Mouse (Mus musculus) gastrocnemius, postnatal 4 days (tissue): Measurements from ENCODE around the gene Gm10491. TPM values are rescaled to one million over a fixed set of nuclear protein-coding genes. Genes with fewer than 3 reads are reported as not detected.

Experiments used
- DNase-seq, 2 experiments: peaks; one replicate each; pipeline ENCODE4 v3.0.0; 2021 to 2022; ENCODE audit warnings: low spot score in 2 of 2, mixed read lengths in 2 of 2
- total RNA-seq, 2 experiments: library from RNA; stranded (reverse); gene quantifications; 2 replicates each; pipeline ENCODE4 v1.2.3; 2021

Gene Gm10491
- total RNA-seq, 2 experiments from 2014 or later, result not detected

DNA sequence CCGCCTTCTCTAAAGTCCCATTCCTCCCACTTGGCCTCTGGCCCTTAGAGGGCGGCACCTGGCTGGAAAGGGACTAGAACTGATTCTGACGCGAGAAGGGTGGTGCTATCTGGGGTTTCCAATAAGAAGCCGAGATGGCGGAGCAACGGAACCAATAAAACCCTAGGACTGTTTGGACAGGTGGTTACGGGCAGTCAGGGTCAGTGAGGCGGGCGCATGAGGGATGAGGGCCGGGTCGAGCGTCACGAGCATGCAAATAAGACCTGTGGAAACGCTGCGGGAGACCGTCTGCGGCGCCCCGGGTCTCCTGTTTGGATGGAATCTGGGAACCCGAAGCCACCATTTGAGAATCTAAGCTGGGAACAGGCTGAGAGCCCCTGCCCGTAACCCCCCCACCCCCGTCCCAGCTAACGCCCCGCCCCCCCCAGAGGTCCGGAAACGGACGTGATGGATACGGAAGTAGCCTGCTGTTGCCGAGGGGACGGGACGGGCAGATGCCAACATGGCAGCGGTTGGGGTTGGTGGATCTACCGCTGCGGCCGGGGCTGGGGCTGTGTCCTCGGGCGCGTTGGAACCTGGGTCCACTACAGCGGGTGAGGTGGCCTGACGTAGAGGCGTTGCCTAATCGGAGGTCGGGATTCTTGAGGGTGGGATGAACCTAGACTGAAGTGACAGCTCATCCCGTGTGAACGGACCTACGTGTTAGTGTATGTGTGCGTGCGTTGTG lies 23.6 kb downstream of the Gm10491 start, which contains the start of gene Slc35a2:
Gene Slc35a2 (plus strand): TSS at position 188 of the 727 bp plus-strand sequence.
- peak; percentile 49 to 80 for DNase-seq

DNA sequence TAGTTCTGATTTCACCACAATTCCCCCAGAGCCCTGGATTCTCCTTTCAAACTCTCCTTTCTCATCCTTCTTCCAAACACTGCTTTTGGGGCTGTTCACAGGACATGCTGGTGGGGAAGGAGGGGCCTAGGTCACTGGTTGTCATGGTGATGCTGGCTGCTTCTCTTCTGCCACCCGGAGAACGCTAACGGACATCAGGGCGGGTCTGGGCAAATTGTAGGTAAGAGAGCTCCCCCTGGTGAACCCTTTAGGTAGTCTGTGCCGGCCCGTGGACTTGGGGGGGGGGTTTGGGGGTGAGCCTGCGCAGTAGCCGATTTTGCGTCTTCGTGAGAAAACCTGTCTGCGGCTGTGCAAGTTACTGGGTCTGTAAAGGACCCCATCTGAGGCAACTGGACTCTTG lies 27.8 kb downstream of the Gm10491 start:
- DNase-seq, result peak in 1 of 2 experiments; percentile 25

DNA sequence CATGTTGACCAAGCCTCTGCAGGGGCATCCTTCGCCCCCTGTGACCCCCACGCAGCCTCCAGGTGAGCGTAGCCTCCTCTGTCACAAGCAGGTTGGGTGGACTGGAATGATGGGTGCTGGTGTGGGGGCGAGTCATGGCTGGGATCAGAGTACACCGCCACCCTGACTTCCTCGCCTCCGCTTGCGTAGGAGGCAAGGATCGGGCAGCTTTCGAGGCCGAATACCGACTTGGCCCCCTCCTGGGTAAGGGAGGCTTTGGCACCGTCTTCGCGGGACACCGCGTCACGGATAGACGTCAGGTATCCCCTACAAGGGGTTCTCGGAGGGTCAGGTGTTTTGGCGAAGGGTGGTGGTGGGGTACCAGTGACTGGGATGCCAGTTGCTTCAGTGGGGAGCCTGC lies 29.1 kb downstream of the Gm10491 start:
- no peak for DNase-seq

DNA sequence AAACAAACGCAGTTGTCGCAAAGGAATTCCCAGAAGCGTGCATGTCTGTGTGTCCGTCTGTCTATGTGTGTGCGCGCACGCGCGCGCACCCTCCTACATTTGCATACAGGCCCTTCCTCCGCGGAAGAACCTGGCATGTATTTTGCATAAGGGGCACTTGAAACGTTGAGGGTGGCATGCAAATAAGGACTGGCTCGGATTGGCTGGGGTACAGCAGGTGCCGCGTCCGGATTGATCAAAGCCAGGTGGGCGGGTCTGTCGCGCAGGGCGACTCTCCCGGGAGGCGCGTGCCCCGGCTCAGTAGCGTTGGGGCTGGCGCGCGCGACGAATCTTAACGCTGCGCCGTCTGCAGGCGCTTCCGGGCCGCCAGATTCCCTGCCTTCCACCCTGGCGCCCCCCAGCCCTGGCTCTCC lies 29.6 kb downstream of the Gm10491 start, which contains the start of gene Pim2:
Gene Pim2 (plus strand): TSS at position 256 of the 413 bp plus-strand sequence.
- peak in 1 of 2 experiments; percentile 43 for DNase-seq

DNA sequence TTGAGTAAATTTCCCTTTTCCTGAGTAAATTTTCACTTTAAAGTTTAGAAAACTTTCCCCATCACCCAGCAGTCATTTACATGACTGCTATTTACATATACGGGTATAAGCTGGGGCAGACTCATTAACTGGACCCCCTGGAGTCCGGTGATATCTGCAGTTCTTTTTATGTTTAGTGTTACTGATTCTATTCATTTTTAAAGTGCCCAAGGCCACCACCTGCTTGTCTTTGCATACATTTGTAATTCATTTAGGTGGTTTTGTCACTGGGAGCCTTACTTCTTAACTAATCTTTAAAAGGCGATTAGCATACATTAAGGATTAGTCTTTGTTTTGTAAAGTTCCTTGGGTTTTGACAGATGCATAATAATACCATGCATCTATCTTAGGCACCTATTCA lies 37.8 kb downstream of the Gm10491 start:
- no peak for DNase-seq

DNA sequence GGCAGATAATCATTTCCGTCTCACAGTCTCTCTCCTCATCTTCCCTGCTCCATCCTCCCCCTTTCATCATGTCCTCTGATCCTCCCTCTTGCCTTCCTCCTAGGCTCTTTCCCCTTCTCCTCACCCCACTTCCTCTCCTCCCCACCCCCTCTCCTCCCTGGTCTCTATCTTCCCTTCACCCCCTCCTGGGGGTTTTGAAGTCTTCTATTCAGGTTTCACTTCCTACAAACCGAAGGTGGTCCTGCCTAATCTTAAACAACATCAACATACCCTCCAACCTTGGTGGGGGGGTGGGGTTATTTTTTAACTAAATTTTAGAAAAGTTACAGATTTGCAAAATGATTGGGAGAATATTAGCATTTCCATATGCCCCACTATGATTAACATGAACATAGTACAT lies 39.1 kb downstream of the Gm10491 start:
- DNase-seq, result no peak

DNA sequence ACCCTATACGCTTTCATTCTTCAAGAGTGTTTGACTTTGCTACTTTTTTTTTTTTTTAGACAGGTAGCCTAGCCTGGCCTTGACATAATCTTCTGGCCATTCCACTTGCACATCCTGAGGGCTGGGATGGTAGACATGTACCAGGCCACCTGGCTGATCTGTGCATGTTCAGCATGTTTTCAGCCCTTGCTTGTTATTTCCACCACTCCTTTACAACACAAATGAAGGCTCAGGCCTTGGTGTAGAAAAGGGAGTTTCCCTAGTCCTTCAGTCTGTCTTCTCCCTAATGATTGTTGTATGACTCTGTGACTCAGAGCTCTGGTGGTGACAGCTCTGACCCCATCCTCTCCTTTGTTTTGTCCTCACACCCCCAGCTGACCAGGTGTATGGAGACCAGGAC lies 40.5 kb downstream of the Gm10491 start:
- DNase-seq, result no peak

DNA sequence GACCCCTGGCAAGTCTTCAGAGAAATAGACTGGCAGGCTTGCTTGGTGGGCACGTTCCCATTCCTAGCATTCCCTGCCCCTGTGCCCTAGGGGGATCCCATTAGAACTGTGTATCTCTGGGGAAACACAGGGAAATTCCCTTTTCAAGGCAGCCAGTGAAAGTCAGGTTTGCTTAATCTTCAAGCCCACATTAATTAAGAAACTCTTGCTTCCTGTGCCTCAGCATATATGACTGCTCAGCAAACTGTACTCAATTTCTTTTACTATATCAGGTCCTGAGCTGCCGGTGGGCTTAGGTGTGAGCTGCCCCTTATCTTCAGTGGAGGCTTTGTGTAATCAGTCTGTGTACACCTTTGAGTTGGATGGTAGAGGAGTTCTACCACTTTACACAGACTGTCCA lies 41.8 kb downstream of the Gm10491 start:
- no peak for DNase-seq

DNA sequence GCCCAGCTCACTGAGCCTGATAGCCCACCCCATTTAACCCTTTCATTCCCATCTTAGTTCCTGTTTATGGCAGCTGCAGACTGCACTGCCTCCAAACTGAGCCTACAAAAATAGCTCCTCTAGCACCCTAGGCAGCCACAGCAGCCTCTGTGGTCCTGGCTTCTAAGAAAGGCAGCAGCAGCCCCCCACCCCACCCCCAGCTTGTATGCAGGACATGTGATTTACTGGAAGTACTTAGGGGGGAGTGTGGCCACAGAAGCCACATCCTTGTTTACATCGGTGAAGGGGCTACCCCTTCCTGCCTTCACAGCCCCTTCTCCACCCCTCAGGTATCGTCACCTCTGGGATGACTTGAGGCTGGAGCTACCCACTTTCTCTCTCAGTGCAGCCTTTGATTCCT lies 42.3 kb downstream of the Gm10491 start:
- DNase-seq, result no peak

DNA sequence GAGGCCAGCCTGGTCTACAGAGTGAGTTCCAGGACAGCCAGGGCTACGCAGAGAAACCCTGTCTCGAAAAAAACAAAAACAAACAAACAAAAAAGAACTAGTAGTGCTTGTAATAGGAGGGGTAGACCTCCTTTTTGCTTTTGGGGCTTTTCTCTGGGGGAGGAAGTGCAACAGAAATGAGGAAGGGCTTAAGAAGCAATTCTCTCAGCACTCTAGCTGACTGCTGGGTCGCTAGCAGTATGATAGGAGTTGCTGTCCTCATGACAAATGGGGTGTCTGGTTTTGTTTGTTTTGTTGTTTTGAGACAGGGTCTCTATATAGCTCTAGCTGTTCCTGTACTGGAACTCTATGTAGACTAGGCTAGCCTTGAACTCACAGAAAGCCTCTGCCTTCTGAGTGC lies 43.1 kb downstream of the Gm10491 start:
- no peak for DNase-seq

DNA sequence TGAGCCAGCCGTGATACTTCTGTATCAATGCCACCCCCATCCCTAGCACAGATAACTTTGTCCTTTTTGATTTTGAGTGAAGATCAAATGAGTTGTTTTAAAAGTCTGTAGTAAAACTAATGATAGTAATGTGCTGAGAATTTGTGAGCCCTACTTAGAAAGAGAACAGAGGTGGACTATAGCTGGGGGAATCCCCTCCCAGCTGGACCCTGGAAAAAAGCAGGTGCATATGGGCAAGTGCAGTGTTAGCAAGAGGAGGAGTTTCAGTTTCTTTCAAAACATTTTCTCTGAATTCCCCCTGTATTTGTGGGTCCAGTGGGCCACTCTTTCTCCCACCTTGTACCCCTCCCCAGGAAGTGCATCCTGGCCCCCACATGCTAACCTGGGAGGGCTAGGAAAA lies 44.5 kb downstream of the Gm10491 start:
- DNase-seq, result no peak

DNA sequence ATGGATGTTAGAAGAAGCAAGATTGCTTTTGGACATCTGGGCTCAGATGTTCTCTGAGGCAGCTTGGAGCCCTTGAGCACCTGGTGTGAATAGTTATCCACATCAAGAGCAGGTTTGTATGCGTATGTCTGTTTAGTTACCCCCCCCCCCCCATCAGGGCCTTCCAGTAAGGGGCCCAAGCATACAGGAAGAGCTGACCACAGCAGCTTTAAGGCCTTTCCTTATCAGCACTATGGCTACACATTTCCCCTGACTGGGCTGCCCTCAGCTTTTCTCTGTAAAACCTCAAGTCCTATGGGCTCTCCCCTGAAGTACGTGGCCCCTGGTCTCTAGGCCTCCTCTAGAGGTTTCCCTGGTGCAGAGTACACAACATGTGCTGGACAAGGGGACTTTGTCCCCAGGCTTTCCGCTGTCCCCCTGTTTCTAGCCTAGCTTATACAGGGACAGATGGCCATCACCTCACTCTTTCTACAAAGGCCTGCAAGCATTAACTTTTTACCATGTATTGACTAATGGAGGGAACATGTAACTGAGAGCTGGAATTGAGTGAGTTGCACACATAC lies 48.4 kb downstream of the Gm10491 start:
- no peak for DNase-seq

Other genes starting within 250 kb of the Gm10491 start
- gene Plp2, start 236.4 kb downstream of the Gm10491 start, total RNA-seq, result 100 to 1,000 TPM in 1 of 2 experiments, 10 to 100 TPM in 1; 82.9 to 104 TPM
- gene Magix, start 226.6 kb downstream of the Gm10491 start, total RNA-seq, result 1 to 10 TPM; 1.3 to 1.8 TPM
- 10 to 100 TPM; 22.6 to 26.6 TPM for gene Gpkow, start 210.7 kb downstream of the Gm10491 start, total RNA-seq
- 10 to 100 TPM; 25.6 to 30.7 TPM for gene Wdr45, start 193.5 kb downstream of the Gm10491 start, total RNA-seq
- gene Gm45208, start 185.6 kb downstream of the Gm10491 start, total RNA-seq, result not detected
- 10 to 100 TPM; 18.5 to 18.7 TPM for gene Praf2, start 179.4 kb downstream of the Gm10491 start, total RNA-seq
- gene Ccdc120, start 156.9 kb downstream of the Gm10491 start, total RNA-seq, result 1 to 10 TPM; 2.7 to 4.0 TPM
- gene Tfe3, start 145.3 kb downstream of the Gm10491 start, total RNA-seq, result 10 to 100 TPM; 16.9 to 19.4 TPM
- 10 to 100 TPM; 24.7 to 34.9 TPM for gene Gripap1, start 118.1 kb downstream of the Gm10491 start, total RNA-seq
- 1 to 10 TPM; 1.3 to 1.5 TPM for gene Kcnd1, start 85.5 kb downstream of the Gm10491 start, total RNA-seq
- gene Otud5, start 66.5 kb downstream of the Gm10491 start, total RNA-seq, result 10 to 100 TPM; 36.5 to 37.6 TPM
- gene Pim2, start 29.6 kb downstream of the Gm10491 start, total RNA-seq, result 1 to 10 TPM; 1.8 TPM
- 10 to 100 TPM; 17.0 to 21.2 TPM for gene Slc35a2, start 23.8 kb downstream of the Gm10491 start, total RNA-seq
- gene Pqbp1, start 8.6 kb downstream of the Gm10491 start, total RNA-seq, result 10 to 100 TPM; 39.3 to 51.3 TPM
- gene Timm17b, start 8.5 kb downstream of the Gm10491 start, total RNA-seq, result 10 to 100 TPM; 61.6 to 63.1 TPM
- not detected for gene Gm10490, start 1.7 kb upstream of the Gm10491 start, total RNA-seq
- under 1 TPM; 0.12 to 0.13 TPM for gene Pcsk1n, start 12.0 kb upstream of the Gm10491 start, total RNA-seq
- gene Eras, start 20.8 kb upstream of the Gm10491 start, total RNA-seq, result not detected
- 10 to 100 TPM; 11.0 to 13.1 TPM for gene Hdac6, start 40.1 kb upstream of the Gm10491 start, total RNA-seq
- under 1 TPM; 0.27 to 0.54 TPM for gene Gata1, start 70.2 kb upstream of the Gm10491 start, total RNA-seq
- gene Glod5, start 110.7 kb upstream of the Gm10491 start, total RNA-seq, result not detected
- 10 to 100 TPM; 14.7 to 14.9 TPM for gene Suv39h1, start 166.9 kb upstream of the Gm10491 start, total RNA-seq
- gene Was, start 182.7 kb upstream of the Gm10491 start, total RNA-seq, result 1 to 10 TPM; 2.8 TPM
- gene Wdr13, start 225.1 kb upstream of the Gm10491 start, total RNA-seq, result 10 to 100 TPM; 29.5 to 34.2 TPM
- 100 to 1,000 TPM; 359 to 459 TPM for gene Rbm3, start 238.0 kb upstream of the Gm10491 start, total RNA-seq